In the genomic region with DNA sequence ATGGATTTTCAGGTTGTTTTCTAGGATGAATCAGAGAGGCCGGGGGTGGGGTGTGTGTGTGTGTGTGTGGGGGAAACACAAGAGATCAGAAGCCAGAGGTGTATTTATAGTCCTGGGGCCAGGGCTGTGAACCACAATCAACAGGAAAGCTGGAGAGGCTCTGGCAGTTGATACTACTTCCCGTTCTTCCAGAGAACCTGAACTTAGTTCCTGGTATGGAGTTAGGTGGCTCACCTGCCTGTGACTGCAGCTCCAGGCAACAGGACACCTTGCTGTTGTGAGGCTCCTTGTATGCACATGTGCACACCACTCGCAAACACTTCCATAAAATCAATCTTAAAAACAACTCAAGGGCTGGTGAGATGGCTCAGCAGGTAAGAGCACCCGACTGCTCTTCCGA, we compare ENCODE assay signal across 22 mouse cellular contexts.
"Had no signal": no experiment of that assay in that cellular context is flagged by ENCODE, and none has a peak within 500 bp of the region (broad histone marks: within the 10 kb centered on the region; RNA-seq: fewer than 3 reads in every experiment).

No protein-coding gene starts in this region.

- DNase-seq: kidney, adult 11 months; kidney, adult 8-10 months; kidney, postnatal 14 days; layer of hippocampus, adult 9-11 months; liver, postnatal 0 days; right cerebral cortex, adult 18-20 months; right cerebral cortex, postnatal 14 days; right cerebral cortex, postnatal 4 days; thymus, adult 2 months; thymus, postnatal 36 days had no signal

- H3K27ac ChIP-seq: kidney, embryonic 15.5 days; layer of hippocampus, adult 2 months; liver, embryonic 14.5 days; macrophage; midbrain, embryonic 10.5 days; stomach, postnatal 0 days had no signal

- H3K9ac ChIP-seq: kidney, embryonic 15.5 days; liver, embryonic 14.5 days; liver, postnatal 0 days; lung, embryonic 14.5 days; midbrain, embryonic 15.5 days had no signal

- H3K9me3 ChIP-seq: kidney, embryonic 15.5 days; megakaryocyte, embryonic 14.5 days; midbrain, embryonic 15.5 days had no signal

- H3K36me3 ChIP-seq: midbrain, embryonic 15.5 days had no signal

- H3K27me3 ChIP-seq: kidney, embryonic 15.5 days; midbrain, embryonic 15.5 days had no signal

- H3K4me2 ChIP-seq: kidney, embryonic 15.5 days; liver, embryonic 11.5 days; lung, embryonic 14.5 days; midbrain, embryonic 15.5 days had no signal

- ATAC-seq: inflammation-experienced regulatory T-cells, adult 6 months; liver, postnatal 0 days; lung, postnatal 0 days had no signal

- H3K4me3 ChIP-seq: kidney, embryonic 15.5 days; layer of hippocampus, adult 2 months; megakaryocyte, embryonic 14.5 days; midbrain, embryonic 10.5 days; midbrain, embryonic 15.5 days had no signal
